Mouse (Mus musculus): Measurements from ENCODE around the gene Ly86.
A peak's percentile ranks its signal among the peaks of the same experiment; 100 is the strongest.

Ly86 gene

GRCm38 (mm10) chr13:37354432-37354831, 9.4 kb downstream of the Ly86 start:
- no peak for DNase-seq

- no peak for DNase-seq
These were observed 10.8 kb downstream of the Ly86 start for GRCm38 (mm10) chr13:37355642-37356331.

GRCm38 (mm10) chr13:37356549-37356948, 11.5 kb downstream of the Ly86 start:
- DNase-seq, result no peak

- no peak for DNase-seq
These were observed 13.1 kb downstream of the Ly86 start for GRCm38 (mm10) chr13:37358112-37358511.

GRCm38 (mm10) chr13:37361249-37361648, 16.2 kb downstream of the Ly86 start:
- DNase-seq, result no peak

GRCm38 (mm10) chr13:37364351-37364750, 19.3 kb downstream of the Ly86 start:
- no peak for DNase-seq

GRCm38 (mm10) chr13:37376411-37376810, 31.4 kb downstream of the Ly86 start:
- DNase-seq, result no peak

GRCm38 (mm10) chr13:37388222-37389202, 43.5 kb downstream of the Ly86 start:
- peak; percentile 13 to 31 for DNase-seq

- DNase-seq, result no peak
These were observed 44.3 kb downstream of the Ly86 start for GRCm38 (mm10) chr13:37389296-37389695.

- DNase-seq, result no peak
These were observed 53.8 kb downstream of the Ly86 start for GRCm38 (mm10) chr13:37398791-37399190.

GRCm38 (mm10) chr13:37399340-37399739, 54.3 kb downstream of the Ly86 start:
- no peak for DNase-seq

- DNase-seq, result no peak
These were observed 57.4 kb downstream of the Ly86 start for GRCm38 (mm10) chr13:37402421-37402820.

GRCm38 (mm10) chr13:37403708-37404107, 58.7 kb downstream of the Ly86 start:
- no peak for DNase-seq

- DNase-seq, result no peak
These were observed 70.7 kb downstream of the Ly86 start for GRCm38 (mm10) chr13:37415696-37416095.

GRCm38 (mm10) chr13:37423416-37423815, 78.4 kb downstream of the Ly86 start:
- no peak for DNase-seq

- DNase-seq, result no peak
These were observed 79.9 kb downstream of the Ly86 start for GRCm38 (mm10) chr13:37424904-37425303.

GRCm38 (mm10) chr13:37425406-37425805, 80.4 kb downstream of the Ly86 start:
- DNase-seq, result no peak

GRCm38 (mm10) chr13:37426578-37427336, 81.7 kb downstream of the Ly86 start:
- DNase-seq, result no peak

- DNase-seq, result no peak
These were observed 83.5 kb downstream of the Ly86 start for GRCm38 (mm10) chr13:37428496-37428895.

GRCm38 (mm10) chr13:37429661-37430271, 84.8 kb downstream of the Ly86 start:
- DNase-seq, result no peak

GRCm38 (mm10) chr13:37431707-37432106, 86.7 kb downstream of the Ly86 start:
- DNase-seq, result no peak

- no peak for DNase-seq
These were observed 87.6 kb downstream of the Ly86 start for GRCm38 (mm10) chr13:37432653-37433052.

- DNase-seq, result no peak
These were observed 88.1 kb downstream of the Ly86 start for GRCm38 (mm10) chr13:37433142-37433541.
